Mouse (Mus musculus): ENCODE measurements around the gene Psma1. TPM values are rescaled to one million over a fixed set of nuclear protein-coding genes. Genes with fewer than 3 reads are reported as not detected.
A peak's percentile ranks its signal among the peaks of the same experiment; 100 is the strongest.

Psma1 gene
- 88.7 and 115 TPM in 2 replicates for polyA plus RNA-seq (2012; rRNA removed)

DNA sequence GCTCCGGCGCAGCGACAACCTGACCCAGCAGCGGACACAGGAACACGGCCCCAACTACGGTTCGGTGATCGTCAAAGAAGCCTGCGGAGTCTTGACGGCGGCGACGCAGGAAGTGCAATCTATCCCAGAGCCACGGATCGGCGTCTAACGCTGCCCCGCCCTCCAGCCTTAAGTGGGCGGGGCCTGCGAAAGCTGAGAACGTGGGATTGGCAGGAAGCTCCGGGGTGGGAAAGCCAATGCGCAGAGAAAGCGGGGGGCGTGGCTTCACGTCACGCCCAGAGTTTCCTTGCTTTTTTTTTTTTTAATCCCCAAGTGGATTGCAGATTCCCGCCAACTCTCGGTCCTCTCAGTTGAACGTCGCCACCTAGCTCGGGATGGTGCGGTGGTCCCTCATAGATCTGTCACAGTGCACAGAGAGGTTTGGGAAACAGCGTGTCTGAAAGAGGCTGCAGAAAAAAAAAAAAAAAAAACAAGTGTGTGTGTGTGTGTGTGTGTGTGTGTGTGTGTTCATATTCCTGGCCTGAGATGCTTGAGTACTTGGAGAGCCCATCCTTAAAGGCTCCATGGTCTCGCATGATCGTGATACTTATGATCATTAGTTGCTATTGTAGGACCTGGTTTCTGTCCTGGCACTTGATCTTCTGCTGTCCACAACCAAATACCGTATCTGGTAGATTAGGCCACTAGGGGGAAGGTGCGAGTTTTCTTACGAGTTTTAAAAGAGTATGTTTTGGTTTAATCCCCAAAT, at the start of gene Psma1:
Psma1 (minus strand) TSS at position 114 of the 748 bp plus-strand sequence.
- Histone ChIP-seq H3K4me3 (ENCODE audit: insufficient read depth, low read depth, low read length) (peak within 1 kb of the TSS; percentile 80), H3K36me3 (ENCODE audit: control insufficient read depth, insufficient read depth, low read length) (peaks cover 6% of the 10 kb centered on the region), H3K4me1 (ENCODE audit: control insufficient read depth, insufficient read depth, low read length) (no peaks in the 10 kb centered on the region; the same call in 1 of the 2 replicates), H3K27me3 (replicated peaks; ENCODE audit: control insufficient read depth, insufficient read depth, low read length) (no peaks in the 10 kb centered on the region), H3K27ac (ENCODE audit: insufficient read depth, low read depth, low read length) (peak within 1 kb of the TSS; percentile 71)
- WGBS = under 1% methylated on average over 39 of the region's 39 CpGs
- peak; percentile 98 for DNase-seq
- TF ChIP-seq POLR2A (IDR thresholded peaks at IDR 0.05; ENCODE audit: low read depth, low read length) = peak; percentile 51
- TF ChIP-seq CTCF (conservative IDR thresholded peaks at IDR 0.05; ENCODE audit: insufficient read depth, insufficient read length, low read depth, low read length) = no peak; the same call in 1 of the 2 replicates

DNA sequence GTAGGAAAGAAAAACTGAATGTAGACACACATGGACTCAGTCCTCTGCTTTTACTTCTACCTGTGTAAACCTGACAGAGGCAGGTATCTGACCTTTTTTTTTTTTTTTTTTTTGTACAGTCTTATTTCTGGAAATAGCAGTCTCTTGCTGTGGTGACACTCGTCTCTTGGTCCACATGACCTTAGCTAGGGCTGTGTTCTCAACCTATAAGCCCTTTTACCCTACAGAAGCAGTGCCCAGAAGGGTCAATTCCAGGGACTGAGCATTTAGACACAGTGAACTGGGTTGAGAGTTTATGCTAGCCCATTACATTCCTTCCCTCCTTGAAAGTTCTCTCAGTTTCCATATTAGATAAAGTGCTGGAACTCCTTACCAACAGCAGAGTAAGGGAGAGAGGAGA, 47.6 kb upstream of the Psma1 start:
- H3K36me3 ChIP-seq (ENCODE audit: control insufficient read depth, insufficient read depth, low read length) = no peaks in the 10 kb centered on the region
- H3K4me3 ChIP-seq (ENCODE audit: insufficient read depth, low read depth, low read length) = no peak overlapping the region
- 52% methylated on average over 1 of the region's 1 CpGs for WGBS
- H3K27ac ChIP-seq (ENCODE audit: insufficient read depth, low read depth, low read length) = peak overlapping the region; percentile 77
- H3K27me3 ChIP-seq (replicated peaks; ENCODE audit: control insufficient read depth, insufficient read depth, low read length) = no peaks in the 10 kb centered on the region
- H3K4me1 ChIP-seq (ENCODE audit: control insufficient read depth, insufficient read depth, low read length) = peaks cover 17% of the 10 kb centered on the region; the same call in 1 of the 2 replicates
- no peak for TF ChIP-seq CTCF (conservative IDR thresholded peaks at IDR 0.05; ENCODE audit: insufficient read depth, insufficient read length, low read depth, low read length)
- no peak for TF ChIP-seq POLR2A (IDR thresholded peaks at IDR 0.05; ENCODE audit: low read depth, low read length)
- DNase-seq = no peak

DNA sequence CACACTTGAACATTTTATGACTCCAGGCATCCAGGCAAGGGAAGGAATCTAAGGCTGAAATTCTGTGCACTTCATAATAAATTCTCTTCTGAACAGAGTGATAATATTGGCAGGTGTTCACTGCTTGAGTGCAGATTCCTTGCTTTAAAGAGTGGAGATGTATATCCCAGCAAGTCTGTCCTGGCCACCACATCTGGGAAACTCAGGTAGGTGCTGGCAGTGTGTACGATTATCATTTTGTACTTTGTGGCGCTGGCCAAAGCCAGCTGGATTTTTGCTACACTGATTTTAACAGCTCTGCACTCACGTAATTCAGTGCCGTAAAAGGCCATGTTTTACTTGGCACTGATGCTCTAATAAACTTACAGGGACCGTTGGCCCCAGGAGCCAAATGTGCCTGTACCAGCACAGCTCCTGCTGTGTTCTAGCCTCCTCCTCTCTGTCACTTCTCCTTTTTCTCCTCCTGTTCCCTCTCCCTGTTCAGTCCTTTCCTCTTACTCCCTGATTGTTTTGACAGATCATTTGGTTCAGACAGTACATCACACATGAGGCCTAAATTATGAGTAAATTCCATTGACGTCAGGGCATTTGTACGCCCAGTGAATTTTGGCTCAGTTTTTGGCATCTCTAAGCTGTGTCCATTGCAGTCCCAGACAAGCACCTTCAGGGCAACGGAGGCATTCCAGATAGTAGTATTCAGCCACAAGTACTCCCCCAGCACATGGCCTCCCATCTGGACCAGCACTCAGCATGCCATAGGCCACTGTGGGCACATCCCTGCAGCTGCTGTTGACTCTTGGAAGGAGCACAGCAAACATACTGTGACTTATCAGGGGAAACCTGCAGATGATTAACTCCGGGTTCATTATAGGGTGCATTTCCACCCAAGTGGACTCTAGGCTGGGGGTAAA, 46.9 kb upstream of the Psma1 start:
- Histone ChIP-seq H3K4me3 (ENCODE audit: insufficient read depth, low read depth, low read length) (no peak overlapping the region), H3K27ac (ENCODE audit: insufficient read depth, low read depth, low read length) (peak overlapping the region; percentile 47), H3K4me1 (ENCODE audit: control insufficient read depth, insufficient read depth, low read length) (peaks cover 17% of the 10 kb centered on the region; the same call in 1 of the 2 replicates), H3K36me3 (ENCODE audit: control insufficient read depth, insufficient read depth, low read length) (no peaks in the 10 kb centered on the region), H3K27me3 (replicated peaks; ENCODE audit: control insufficient read depth, insufficient read depth, low read length) (no peaks in the 10 kb centered on the region)
- WGBS = 22% methylated on average over 9 of the region's 9 CpGs
- DNase-seq = peak; percentile 76
- TF ChIP-seq POLR2A (IDR thresholded peaks at IDR 0.05; ENCODE audit: low read depth, low read length) = no peak
- no peak for TF ChIP-seq CTCF (conservative IDR thresholded peaks at IDR 0.05; ENCODE audit: insufficient read depth, insufficient read length, low read depth, low read length)

DNA sequence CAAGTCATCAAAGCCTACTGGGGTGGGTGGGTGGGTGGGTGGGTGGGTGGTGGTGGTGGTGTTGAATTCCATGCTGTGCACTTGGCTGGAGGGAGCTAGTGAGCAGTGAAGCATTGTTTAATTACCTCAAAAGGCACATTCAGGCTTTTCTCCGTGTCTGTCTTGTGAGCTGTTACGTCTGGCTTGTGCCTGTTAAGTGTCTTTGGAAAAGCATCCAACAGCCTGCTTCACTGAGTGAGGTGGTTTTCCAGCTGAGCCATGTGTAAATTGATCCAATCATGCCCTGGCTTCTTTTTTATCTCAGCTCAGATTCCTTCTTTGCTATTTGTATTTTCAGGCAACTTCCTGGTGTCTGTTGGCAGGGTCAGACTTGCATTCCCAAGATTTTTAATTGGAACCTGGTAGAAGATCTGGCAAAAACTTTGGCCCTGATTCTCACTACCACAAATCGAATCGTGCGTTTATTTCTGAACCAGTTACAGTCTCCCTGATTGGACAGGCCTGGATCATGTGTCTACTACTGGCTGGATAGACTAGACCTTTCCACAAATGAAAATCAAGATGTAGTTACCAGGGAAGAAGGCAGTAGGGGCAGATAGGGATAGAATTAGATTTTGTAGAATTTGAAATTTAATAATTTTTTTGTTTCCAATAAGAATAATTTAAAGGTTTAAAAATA, 45.9 kb upstream of the Psma1 start:
- no peak for TF ChIP-seq POLR2A (IDR thresholded peaks at IDR 0.05; ENCODE audit: low read depth, low read length)
- no peak for TF ChIP-seq CTCF (conservative IDR thresholded peaks at IDR 0.05; ENCODE audit: insufficient read depth, insufficient read length, low read depth, low read length)
- H3K27ac ChIP-seq (ENCODE audit: insufficient read depth, low read depth, low read length) = peak overlapping the region; percentile 28; the same call in 1 of the 2 replicates
- H3K4me3 ChIP-seq (ENCODE audit: insufficient read depth, low read depth, low read length) = no peak overlapping the region
- H3K27me3 ChIP-seq (replicated peaks; ENCODE audit: control insufficient read depth, insufficient read depth, low read length) = no peaks in the 10 kb centered on the region
- no peaks in the 10 kb centered on the region for H3K36me3 ChIP-seq (ENCODE audit: control insufficient read depth, insufficient read depth, low read length)
- DNase-seq = peak; percentile 7
- WGBS = 28% methylated on average over 5 of the region's 5 CpGs
- H3K4me1 ChIP-seq (ENCODE audit: control insufficient read depth, insufficient read depth, low read length) = peaks cover 17% of the 10 kb centered on the region; the same call in 1 of the 2 replicates

DNA sequence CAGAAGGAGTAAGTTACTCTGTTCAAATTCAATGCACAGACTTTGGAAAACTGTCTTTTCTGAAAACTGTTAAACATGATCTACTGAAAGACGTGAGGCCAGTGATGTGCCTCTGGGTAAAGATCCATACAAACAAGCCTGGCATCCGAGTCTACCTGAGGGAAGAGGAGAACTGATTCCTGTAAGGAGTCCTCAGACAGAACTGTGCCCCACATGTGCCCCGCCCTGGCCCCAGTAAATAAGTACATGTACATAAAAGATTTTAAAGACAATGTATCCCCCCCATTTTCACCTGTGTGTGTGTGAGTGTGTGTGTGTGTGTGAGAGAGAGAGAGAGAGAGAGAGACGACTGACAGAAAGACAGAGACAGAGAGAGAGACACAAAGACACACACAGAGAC, 42.0 kb upstream of the Psma1 start:
- no peak overlapping the region for H3K4me3 ChIP-seq (ENCODE audit: insufficient read depth, low read depth, low read length)
- peaks cover 2% of the 10 kb centered on the region; the same call in 1 of the 2 replicates for H3K4me1 ChIP-seq (ENCODE audit: control insufficient read depth, insufficient read depth, low read length)
- H3K36me3 ChIP-seq (ENCODE audit: control insufficient read depth, insufficient read depth, low read length) = no peaks in the 10 kb centered on the region
- no peaks in the 10 kb centered on the region for H3K27me3 ChIP-seq (replicated peaks; ENCODE audit: control insufficient read depth, insufficient read depth, low read length)
- 84% methylated on average over 4 of the region's 4 CpGs for WGBS
- DNase-seq = no peak
- H3K27ac ChIP-seq (ENCODE audit: insufficient read depth, low read depth, low read length) = no peak overlapping the region
- no peak for TF ChIP-seq CTCF (conservative IDR thresholded peaks at IDR 0.05; ENCODE audit: insufficient read depth, insufficient read length, low read depth, low read length)
- no peak for TF ChIP-seq POLR2A (IDR thresholded peaks at IDR 0.05; ENCODE audit: low read depth, low read length)

DNA sequence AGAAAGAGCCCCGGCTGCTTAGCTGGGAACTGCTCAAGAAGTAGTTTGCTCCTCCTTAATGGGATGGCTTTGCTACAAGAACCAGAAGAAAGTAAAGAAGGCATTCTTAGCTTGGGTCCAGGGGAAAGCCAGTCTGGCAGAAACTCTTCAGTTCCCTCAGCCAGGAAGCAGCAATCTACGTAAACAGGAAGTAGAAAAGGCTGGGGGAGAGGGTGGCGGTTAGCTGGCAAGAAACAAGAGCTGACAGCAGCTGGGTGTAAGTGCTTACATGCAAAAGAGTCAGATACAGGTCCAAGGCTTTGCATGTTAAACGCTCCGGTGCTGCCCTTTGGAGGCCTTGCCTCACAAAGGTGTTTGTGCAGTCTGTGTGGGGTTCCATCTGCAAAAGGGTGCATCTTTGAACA, 41.5 kb upstream of the Psma1 start:
- Histone ChIP-seq H3K4me1 (ENCODE audit: control insufficient read depth, insufficient read depth, low read length) (no peaks in the 10 kb centered on the region; the same call in 1 of the 2 replicates), H3K36me3 (ENCODE audit: control insufficient read depth, insufficient read depth, low read length) (no peaks in the 10 kb centered on the region), H3K27me3 (replicated peaks; ENCODE audit: control insufficient read depth, insufficient read depth, low read length) (no peaks in the 10 kb centered on the region), H3K27ac (ENCODE audit: insufficient read depth, low read depth, low read length) (peak overlapping the region; percentile 51; the same call in 1 of the 2 replicates), H3K4me3 (ENCODE audit: insufficient read depth, low read depth, low read length) (no peak overlapping the region)
- 49% methylated on average over 5 of the region's 5 CpGs for WGBS
- DNase-seq = peak; percentile 47
- TF ChIP-seq CTCF (conservative IDR thresholded peaks at IDR 0.05; ENCODE audit: insufficient read depth, insufficient read length, low read depth, low read length) (no peak), POLR2A (IDR thresholded peaks at IDR 0.05; ENCODE audit: low read depth, low read length) (no peak)
